Mouse (Mus musculus) intestine, embryonic 16.5 days (tissue): ENCODE data around the gene Fkbp7. TPM values are rescaled to one million over a fixed set of nuclear protein-coding genes. Genes with fewer than 3 reads are reported as not detected.

Experiments
- ATAC-seq: fragments of 200-750 bp; cut with Nextera tagmentation; 2 replicates; pipeline ENCODE4 v1.8.0; 2017; ENCODE audit warnings: moderate TSS enrichment, moderate library complexity
- H3K27ac ChIP-seq: fragments of 300-500 bp; sonication (generic); 2 replicates; pipeline ENCODE4 v1.5.1; 2014; ENCODE audit warnings: mild to moderate bottlenecking, low read length
- H3K27me3 ChIP-seq: fragments of 300-500 bp; sonication (generic); replicated peaks from 2 replicates; pipeline ENCODE4 v1.6.1; 2014; ENCODE audit warnings: low read length, control low read depth, mixed read lengths; ENCODE audit not compliant: control insufficient read depth, insufficient read depth
- H3K36me3 ChIP-seq: fragments of 300-500 bp; sonication (generic); 2 replicates; pipeline ENCODE4 v1.6.1; 2014; ENCODE audit warnings: low read length, control low read depth; ENCODE audit not compliant: control insufficient read depth, insufficient read depth
- H3K4me1 ChIP-seq: fragments of 300-500 bp; sonication (generic); 2 replicates; pipeline ENCODE4 v1.6.1; 2014; ENCODE audit warnings: low read length, control low read depth, mixed read lengths; ENCODE audit not compliant: control insufficient read depth, insufficient read depth
- H3K4me2 ChIP-seq: fragments of 300-500 bp; sonication (generic); 2 replicates; pipeline ENCODE4 v1.6.1; 2014; ENCODE audit warnings: low read depth, low read length, control low read depth
- H3K4me3 ChIP-seq: fragments of 300-500 bp; sonication (generic); 2 replicates; pipeline ENCODE4 v1.5.1; 2014; ENCODE audit warnings: mild to moderate bottlenecking, low read length
- H3K9ac ChIP-seq: fragments of 300-500 bp; sonication (generic); 2 replicates; pipeline ENCODE4 v1.6.1; 2014; ENCODE audit warnings: low read depth, low read length
- H3K9me3 ChIP-seq: fragments of 300-500 bp; sonication (generic); 2 replicates; pipeline ENCODE4 v1.6.1; 2016; ENCODE audit warnings: low read length, control low read depth; ENCODE audit not compliant: control insufficient read depth
- WGBS: fragments of 180-500 bp; shearing (Covaris S2); extraction: QIAGEN DNeasy Blood & Tissue Kit; methylation state at CpG from one replicate; pipeline ENCODE4 v1.1.7; 2014; 5-methylcytosine and 5-hydroxymethylcytosine counted together
- polyA plus RNA-seq: library from polyadenylated mRNA; unstranded; fragments of >200 nt; fragmentation: Nextera tagmentation; extraction: Ambion mirVana; gene quantifications from 2 replicates; pipeline ENCODE4 v1.2.1, GENCODE M21; 2015

Fkbp7 gene
- polyA plus RNA-seq, 1 experiment from 2014 or later, result 44.5 TPM

GRCm38 (mm10) chr2:76673472-76674081, 661 bp upstream of the Fkbp7 start:
- H3K4me3 ChIP-seq, result peak overlapping the region; percentile 58
- WGBS, result 50% methylated on average over 7 of the region's 7 CpGs
- H3K36me3 ChIP-seq, result no peaks in the 10 kb centered on the region; the same call in 1 of the 2 replicates
- H3K4me2 ChIP-seq, result peak overlapping the region; percentile 70
- no peaks in the 10 kb centered on the region for H3K9me3 ChIP-seq
- no peak overlapping the region for H3K9ac ChIP-seq
- H3K27ac ChIP-seq, result peak overlapping the region; percentile 69; the same call in 1 of the 2 replicates
- peaks cover 20% of the 10 kb centered on the region for H3K4me1 ChIP-seq
- H3K27me3 ChIP-seq, result no peaks in the 10 kb centered on the region
- no peak for ATAC-seq

GRCm38 (mm10) chr2:76672134-76672745, 676 bp downstream of the Fkbp7 start:
- Histone ChIP-seq H3K4me2 (peak overlapping the region; percentile 70), H3K9ac (peak overlapping the region; percentile 67), H3K27me3 (no peaks in the 10 kb centered on the region), H3K4me1 (peaks cover 20% of the 10 kb centered on the region), H3K9me3 (no peaks in the 10 kb centered on the region), H3K36me3 (no peaks in the 10 kb centered on the region; the same call in 1 of the 2 replicates), H3K27ac (peak overlapping the region; percentile 69), H3K4me3 (peak overlapping the region; percentile 58)
- 13% methylated on average over 9 of the region's 9 CpGs for WGBS
- ATAC-seq, result no peak

- Histone ChIP-seq H3K27me3 (no peaks in the 10 kb centered on the region), H3K4me1 (peaks cover 17% of the 10 kb centered on the region), H3K9me3 (no peaks in the 10 kb centered on the region), H3K36me3 (no peaks in the 10 kb centered on the region; the same call in 1 of the 2 replicates), H3K4me2 (peak overlapping the region; percentile 70), H3K4me3 (peak overlapping the region; percentile 58), H3K27ac (no peak overlapping the region), H3K9ac (peak overlapping the region; percentile 67; the same call in 1 of the 2 replicates)
- no peak for ATAC-seq
- WGBS, result 76% methylated on average over 6 of the region's 6 CpGs
Observed at GRCm38 (mm10) chr2:76671641-76672040, 1.3 kb downstream of the Fkbp7 start.

- no peaks in the 10 kb centered on the region for H3K27me3 ChIP-seq
- no peak overlapping the region for H3K4me2 ChIP-seq
- no peak overlapping the region for H3K9ac ChIP-seq
- WGBS, result 77% methylated on average over 5 of the region's 5 CpGs
- no peak overlapping the region for H3K4me3 ChIP-seq
- ATAC-seq, result no peak
- H3K9me3 ChIP-seq, result no peaks in the 10 kb centered on the region
- H3K27ac ChIP-seq, result no peak overlapping the region
- H3K36me3 ChIP-seq, result peaks cover 6% of the 10 kb centered on the region; the same call in 1 of the 2 replicates
- H3K4me1 ChIP-seq, result peaks cover 4% of the 10 kb centered on the region; the same call in 1 of the 2 replicates
Observed at GRCm38 (mm10) chr2:76667200-76667599, 5.7 kb downstream of the Fkbp7 start.

GRCm38 (mm10) chr2:76665531-76665930, 7.4 kb downstream of the Fkbp7 start:
- Histone ChIP-seq H3K4me2 (no peak overlapping the region), H3K4me3 (no peak overlapping the region), H3K27ac (no peak overlapping the region), H3K9ac (no peak overlapping the region), H3K9me3 (no peaks in the 10 kb centered on the region), H3K4me1 (no peaks in the 10 kb centered on the region), H3K36me3 (peaks cover 6% of the 10 kb centered on the region; the same call in 1 of the 2 replicates), H3K27me3 (no peaks in the 10 kb centered on the region)
- no peak for ATAC-seq
- 95% methylated on average over 7 of the region's 7 CpGs for WGBS

- no peak overlapping the region for H3K4me2 ChIP-seq
- H3K4me1 ChIP-seq, result no peaks in the 10 kb centered on the region
- no peaks in the 10 kb centered on the region for H3K27me3 ChIP-seq
- H3K36me3 ChIP-seq, result 0 out of 2 replicates have a peak, but pooled peaks cover 2% of the 10 kb centered on the region
- 50% methylated on average over 7 of the region's 8 CpGs for WGBS
- no peak overlapping the region for H3K4me3 ChIP-seq
- ATAC-seq, result no peak
- H3K9me3 ChIP-seq, result no peaks in the 10 kb centered on the region
- no peak overlapping the region for H3K9ac ChIP-seq
- H3K27ac ChIP-seq, result no peak overlapping the region
Observed at GRCm38 (mm10) chr2:76659419-76659818, 13.5 kb downstream of the Fkbp7 start.

- Histone ChIP-seq H3K36me3 (no peaks in the 10 kb centered on the region), H3K27ac (no peak overlapping the region), H3K9me3 (no peaks in the 10 kb centered on the region), H3K4me3 (no peak overlapping the region), H3K4me1 (no peaks in the 10 kb centered on the region), H3K27me3 (no peaks in the 10 kb centered on the region), H3K4me2 (no peak overlapping the region), H3K9ac (no peak overlapping the region)
- WGBS, result 74% methylated on average over 13 of the region's 13 CpGs
- ATAC-seq, result no peak
Observed at GRCm38 (mm10) chr2:76658551-76658950, 14.4 kb downstream of the Fkbp7 start.

GRCm38 (mm10) chr2:76655982-76656381, 16.9 kb downstream of the Fkbp7 start:
- ATAC-seq, result no peak
- Histone ChIP-seq H3K4me2 (no peak overlapping the region), H3K27ac (no peak overlapping the region), H3K9me3 (no peaks in the 10 kb centered on the region), H3K27me3 (no peaks in the 10 kb centered on the region), H3K36me3 (no peaks in the 10 kb centered on the region), H3K4me1 (no peaks in the 10 kb centered on the region), H3K4me3 (no peak overlapping the region), H3K9ac (no peak overlapping the region)
- 11% methylated on average over 1 of the region's 1 CpGs for WGBS

GRCm38 (mm10) chr2:76655444-76655843, 17.5 kb downstream of the Fkbp7 start:
- no peak overlapping the region for H3K9ac ChIP-seq
- WGBS, result 76% methylated on average over 3 of the region's 3 CpGs

More at GRCm38 (mm10) chr2:76655444-76655843, 17.5 kb downstream of the Fkbp7 start:
- H3K9me3 ChIP-seq, result no peaks in the 10 kb centered on the region
- no peaks in the 10 kb centered on the region for H3K4me1 ChIP-seq
- H3K27me3 ChIP-seq, result no peaks in the 10 kb centered on the region
- no peaks in the 10 kb centered on the region for H3K36me3 ChIP-seq
- no peak overlapping the region for H3K4me2 ChIP-seq
- no peak for ATAC-seq
- H3K4me3 ChIP-seq, result no peak overlapping the region
- H3K27ac ChIP-seq, result no peak overlapping the region
